Mouse (Mus musculus): ENCODE measurements around the gene Akr1c13. TPM values are rescaled to one million over a fixed set of nuclear protein-coding genes. Genes with fewer than 3 reads are reported as not detected.

The Akr1c13 gene
- polyA plus RNA-seq, 1 experiment from 2014 or later = 13.7 TPM

Other genes starting within 250 kb of the Akr1c13 start
- gene Ucn3, start 245.8 kb upstream of the Akr1c13 start, polyA plus RNA-seq (2015; fragmentation: Nextera tagmentation; extraction: Ambion mirVana) = not detected in 2 replicates
- 2.3 and 2.7 TPM in 2 replicates for gene Akr1c14, start 142.1 kb upstream of the Akr1c13 start, polyA plus RNA-seq (2015; fragmentation: Nextera tagmentation; extraction: Ambion mirVana)
- gene Akr1c18, start 40.5 kb upstream of the Akr1c13 start, polyA plus RNA-seq (2015; fragmentation: Nextera tagmentation; extraction: Ambion mirVana) = 1.1 and 1.4 TPM in 2 replicates
- gene Akr1c19, start 37.5 kb downstream of the Akr1c13 start, polyA plus RNA-seq (2015; fragmentation: Nextera tagmentation; extraction: Ambion mirVana) = 10.3 and 11.7 TPM in 2 replicates
- 0.73 and 2.7 TPM in 2 replicates for gene Akr1c12, start 88.3 kb downstream of the Akr1c13 start, polyA plus RNA-seq (2015; fragmentation: Nextera tagmentation; extraction: Ambion mirVana)
- not detected in 2 replicates for gene Akr1c6, start 243.2 kb downstream of the Akr1c13 start, polyA plus RNA-seq (2015; fragmentation: Nextera tagmentation; extraction: Ambion mirVana)

Measured in lung, embryonic 15.5 days (tissue).